Mouse (Mus musculus): ENCODE data around the gene Slx. TPM values are rescaled to one million over a fixed set of nuclear protein-coding genes. Genes with fewer than 3 reads are reported as not detected.

Slx gene
- polyA plus RNA-seq (2014; fragmentation: Illumina TruSeq; extraction: RNeasy Lipid Tissue Mini Kit (QIAGEN cat#74804); ENCODE audit: low read depth, low replicate concordance), result 0.32 TPM

DNA sequence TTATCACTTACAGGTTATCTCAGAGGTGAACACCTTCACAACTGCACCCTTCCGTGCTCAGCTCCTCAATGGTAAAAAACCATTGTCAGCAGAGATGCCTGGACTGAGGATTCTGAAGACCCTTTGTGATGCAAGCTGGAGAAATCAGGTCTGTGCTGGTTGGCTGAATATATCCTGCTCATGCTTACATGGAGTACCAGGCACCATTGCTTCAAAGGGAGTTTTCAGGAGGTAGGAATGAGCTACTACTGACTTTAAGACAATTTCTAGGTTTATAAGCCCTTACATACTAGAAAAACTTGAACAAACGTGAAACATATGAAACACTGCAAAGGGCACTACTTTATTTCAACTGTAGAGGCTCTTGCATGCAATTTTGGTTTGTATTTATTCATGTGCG, at the start of gene Slx:
TSS of gene Slx (minus strand) at position 101 of the 400 bp plus-strand sequence.

Other genes with a start within 250 kb of the Slx start
- gene Gm2030, start 235.5 kb downstream of the Slx start, polyA plus RNA-seq (2014; fragmentation: Illumina TruSeq; extraction: RNeasy Lipid Tissue Mini Kit (QIAGEN cat#74804); ENCODE audit: low read depth, low replicate concordance), result 0.90 TPM
- 10.3 TPM for gene Gm14525, start 157.1 kb upstream of the Slx start, polyA plus RNA-seq (2014; fragmentation: Illumina TruSeq; extraction: RNeasy Lipid Tissue Mini Kit (QIAGEN cat#74804); ENCODE audit: low read depth, low replicate concordance)